Comparison of ENCODE assay signal across 25 mouse cellular contexts in genomic region chr6:82769704-82770103, GRCm38 (mm10). TPM values are rescaled to one million over a fixed set of nuclear protein-coding genes. Genes with fewer than 3 reads are reported as not detected.
DNase-seq lines count a peak whose midpoint lies in the region; ATAC-seq and TF ChIP-seq lines count a peak whose summit lies in the region.
"Had no signal": no experiment of that assay in that cellular context is flagged by ENCODE, and none has a peak within 500 bp of the region (broad histone marks: within the 10 kb centered on the region; RNA-seq: fewer than 3 reads in every experiment).

No protein-coding gene starts in this region.

- dilution Hi-C loops in CH12.LX (cut with MboI; ENCODE audit: extremely low pct_ligation_motif_present, extremely low pct_unique_long_range_greater_than_20kb, low sequenced_read_pairs): no loop called here

- H3K27me3 ChIP-seq in heart, embryonic 10.5 days (ENCODE audit: insufficient read depth, poor library complexity, severe bottlenecking): no peaks in the 10 kb centered on the region
- H3K27me3 ChIP-seq in CH12.LX (replicated peaks): no peaks in the 10 kb centered on the region
- H3K27me3 ChIP-seq: embryonic facial prominence, embryonic 12.5 days; forebrain, embryonic 12.5 days; heart, embryonic 12.5 days; hindbrain, embryonic 12.5 days; intestine, embryonic 15.5 days; Patski had no signal

- in situ Hi-C loops in CH12.LX (cut with MboI; ENCODE audit: low pct_ligation_motif_present, low pct_unique_long_range_greater_than_20kb, low sequenced_read_pairs): loop anchor here (10.0 kb wide), 1 partner anchor 75 kb away; no protein-coding TSS in a partner anchor

- TF ChIP-seq EP300 in CH12.LX (IDR thresholded peaks at IDR 0.05; ENCODE audit: low read length): peak; percentile 74

- no peak for TF ChIP-seq RAD21 in CH12.LX (IDR thresholded peaks at IDR 0.05; ENCODE audit: low read depth, low read length)

- H3K36me3 ChIP-seq in heart, embryonic 10.5 days: no peaks in the 10 kb centered on the region
- peaks cover 0 to 36% of the 10 kb centered on the region in 2 experiments for H3K36me3 ChIP-seq in CH12.LX (replicated peaks in 1 of 2; ENCODE audit: control insufficient read depth in 1 of 2, insufficient read depth in 1 of 2, low read length in 1 of 2)
- H3K36me3 ChIP-seq: embryonic facial prominence, embryonic 12.5 days; forebrain, embryonic 12.5 days; heart, embryonic 12.5 days; hindbrain, embryonic 12.5 days; intestine, embryonic 15.5 days had no signal

- TF ChIP-seq CTCF in CH12.LX (conservative IDR thresholded peaks at IDR 0.05 in 1 of 2, IDR thresholded peaks at IDR 0.05 in 1 of 2; ENCODE audit: low read depth in 2 of 2, low read length in 2 of 2): no peak

- no peak for ATAC-seq in CD4-positive, CD25-positive, alpha-beta regulatory T cell, adult 4 months
- ATAC-seq: activated CD4-positive, CD25-positive, alpha-beta regulatory T cell, adult 4 months; forebrain, embryonic 16.5 days; hindbrain, postnatal 0 days; intestine, embryonic 15.5 days; Patski had no signal

- H3K79me2 ChIP-seq in CH12.LX (replicated peaks; ENCODE audit: control insufficient read depth, extremely low read depth, insufficient read depth, poor library complexity, severe bottlenecking): peaks cover 84% of the 10 kb centered on the region

- peak; percentile 11 for DNase-seq in CD4-positive, CD25-positive, alpha-beta regulatory T cell, adult 2 months (ENCODE audit: low read depth, low spot score)
- no peak for DNase-seq in heart, embryonic 10.5 days (ENCODE audit: low spot score)
- no peak for DNase-seq in heart, adult 9 months (ENCODE audit: low spot score in 2 of 2)
- peak; percentile 35 for DNase-seq in CH12.LX (ENCODE audit: extremely low read depth)
- no peak for DNase-seq in urinary bladder, adult 2 months (ENCODE audit: low spot score)
- DNase-seq in lung, adult 18-20 months: no peak
- DNase-seq: adrenal gland, postnatal 14 days; B cell, adult 2 months; cerebellum, adult 18-20 months; cerebellum, adult 9-11 months; embryo, embryonic 11 days; gastrocnemius, postnatal 14 days; heart, postnatal 4 days; kidney, adult 18-20 months had no signal

- H3K4me1 ChIP-seq in heart, embryonic 10.5 days: peaks cover 58% of the 10 kb centered on the region
- peaks cover 24 to 62% of the 10 kb centered on the region in 2 experiments for H3K4me1 ChIP-seq in CH12.LX (ENCODE audit: control insufficient read depth in 1 of 2, insufficient read depth in 2 of 2)
- peaks cover 12% of the 10 kb centered on the region for H3K4me1 ChIP-seq in brown adipose tissue, adult 24 weeks (ENCODE audit: control insufficient read depth, insufficient read depth, insufficient read length, low read length)

- peak overlapping the region; percentile 99 for H3K4me2 ChIP-seq in CH12.LX (ENCODE audit: insufficient read depth, low read depth, poor library complexity, severe bottlenecking)
- H3K4me2 ChIP-seq: embryonic facial prominence, embryonic 12.5 days; forebrain, embryonic 12.5 days; hindbrain, embryonic 12.5 days had no signal

- peak overlapping the region; percentile 53 for H3K27ac ChIP-seq in heart, embryonic 10.5 days
- H3K27ac ChIP-seq in CH12.LX (ENCODE audit: insufficient read depth, low read depth): peak overlapping the region; percentile 12; the same call in 1 of the 2 replicates
- H3K27ac ChIP-seq in brown adipose tissue, adult 24 weeks (replicated peaks; ENCODE audit: low read depth, low read length): peak overlapping the region; percentile 52
- H3K27ac ChIP-seq: embryonic facial prominence, embryonic 12.5 days; forebrain, embryonic 12.5 days; hindbrain, embryonic 12.5 days; hindbrain, postnatal 0 days; intestine, embryonic 15.5 days had no signal

- H3K9ac ChIP-seq in CH12.LX (ENCODE audit: insufficient read depth, low read depth): peak overlapping the region; percentile 88; the same call in 1 of the 2 replicates
- H3K9ac ChIP-seq: embryonic facial prominence, embryonic 12.5 days; forebrain, embryonic 12.5 days; heart, embryonic 12.5 days; hindbrain, embryonic 12.5 days; intestine, embryonic 15.5 days had no signal

- no peaks in the 10 kb centered on the region for H3K9me3 ChIP-seq in heart, embryonic 10.5 days
- no peaks in the 10 kb centered on the region for H3K9me3 ChIP-seq in CH12.LX (replicated peaks; ENCODE audit: low read length)
- H3K9me3 ChIP-seq: embryonic facial prominence, embryonic 12.5 days; forebrain, embryonic 12.5 days; heart, embryonic 12.5 days; hindbrain, embryonic 12.5 days; intestine, embryonic 15.5 days had no signal

- no peak for TF ChIP-seq POLR2A in CH12.LX (IDR thresholded peaks at IDR 0.05; ENCODE audit: low read depth, low read length)

- no peak overlapping the region for H3K4me3 ChIP-seq in heart, embryonic 10.5 days
- H3K4me3 ChIP-seq in CH12.LX (replicated peaks in 1 of 3; ENCODE audit: low read depth in 2 of 3, low read length in 2 of 3, poor library complexity in 1 of 3): peak overlapping the region in 2 of 3 experiments; percentile 5 to 13
- peak overlapping the region; percentile 2; the same call in 1 of the 2 replicates for H3K4me3 ChIP-seq in brown adipose tissue, adult 24 weeks (ENCODE audit: insufficient read depth, low read depth, low read length)
- H3K4me3 ChIP-seq: embryonic facial prominence, embryonic 12.5 days; forebrain, embryonic 12.5 days; heart, embryonic 12.5 days; hindbrain, embryonic 12.5 days; intestine, embryonic 15.5 days had no signal

- WGBS in heart, embryonic 10.5 days: 67% methylated on average over 4 of the region's 5 CpGs

TF ChIP-seq in CH12.LX, 34 proteins besides CTCF, POLR2A, EP300 and RAD21:
- TF ChIP-seq ZMIZ1 (IDR thresholded peaks at IDR 0.05; ENCODE audit: low read depth, low read length) (no peak), IRF4 (IDR thresholded peaks at IDR 0.05; ENCODE audit: low read depth, low read length) (peak; percentile 74), NELFE (IDR thresholded peaks at IDR 0.05; ENCODE audit: low read depth, low read length) (no peak), CHD2 (IDR thresholded peaks at IDR 0.05; ENCODE audit: low read length) (peak; percentile 49; the same call in 1 of the 2 replicates), SIN3A (IDR thresholded peaks at IDR 0.05; ENCODE audit: low read length) (peak; percentile 69)

RNA-seq across cellular contexts. Expression of gene Hk2, which starts 4.5 kb away (rescaled TPM):
- polyA plus RNA-seq in CD4-positive, CD25-positive, alpha-beta regulatory T cell, adult 4 months (2017; shearing (Covaris generic)): 1 to 10 TPM; 3.0 TPM
- polyA plus RNA-seq in heart, embryonic 10.5 days (2016; fragmentation: Nextera tagmentation; extraction: Ambion mirVana): 42.2 and 44.8 TPM in 2 replicates
- total RNA-seq in CH12.LX (2012; rRNA removed) (127 and 149 TPM in 2 replicates), CH12.LX (2014; rRNA removed) (56.0 and 64.2 TPM in 2 replicates)
- 68.4 and 75.3 TPM in 2 replicates for polyA plus RNA-seq in CH12.LX (2012; ENCODE audit: insufficient read length, low read depth)
- 216 and 558 TPM in 2 replicates for polyA plus RNA-seq in brown adipose tissue, adult 24 weeks (2012; ENCODE audit: insufficient read depth, insufficient read length, missing spikeins)
- 7.1 and 7.5 TPM in 2 replicates for polyA plus RNA-seq in urinary bladder, adult 2 months (2012; rRNA removed)

Comparison
In these comparisons a context has a peak if more than half of its experiments do, and no peak if none do; other contexts are left out.
1. DNase-seq: peak in CD4-positive, CD25-positive, alpha-beta regulatory T cell, adult 2 months (single experiment) and CH12.LX (single experiment); none in heart, embryonic 10.5 days (single experiment), heart, adult 9 months (0 of 2), urinary bladder, adult 2 months (single experiment) and lung, adult 18-20 months (0 of 2).
2. Peak in every context shown above with its lines, with median percentiles within 50 percentile points of each other: H3K27ac ChIP-seq.